Mouse (Mus musculus): ENCODE results near the gene Zfp626. TPM values are rescaled to one million over a fixed set of nuclear protein-coding genes. Genes with fewer than 3 reads are reported as not detected.
"Not testable (repeated sequence)": the region's sequence is repeated elsewhere in the genome, so short reads cannot be mapped to it uniquely, and the experiment has no call there.

The Zfp626 gene
- polyA plus RNA-seq (2015; fragmentation: Nextera tagmentation; extraction: Ambion mirVana), result 0.99 and 1.1 TPM in 2 replicates

DNA sequence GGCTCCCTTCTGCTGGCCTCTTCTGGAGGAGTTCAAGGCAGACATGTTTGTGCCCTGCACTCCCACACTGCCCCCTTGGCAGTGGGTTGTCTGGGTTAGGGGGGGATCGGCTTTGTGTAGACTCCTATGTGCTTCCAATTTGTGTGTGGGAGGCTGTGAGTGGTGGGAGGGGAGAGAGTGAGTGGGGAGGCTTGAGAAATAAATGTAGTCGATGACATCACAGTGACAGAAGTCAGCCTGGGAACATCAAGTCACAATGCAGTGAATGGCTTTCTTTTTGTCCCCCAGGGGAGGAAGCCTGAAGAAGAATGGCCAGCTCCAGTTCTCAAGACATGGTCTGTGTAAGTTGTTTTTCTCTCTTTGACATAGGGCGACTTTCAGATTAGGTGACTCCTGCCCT is at the start of gene Zfp626:
Zfp626 (plus strand) TSS at position 301 of the 400 bp plus-strand sequence.
- H3K9me3 ChIP-seq (replicated peaks); H3K4me3 ChIP-seq; ATAC-seq (replicated peaks; ENCODE audit: insufficient number of reproducible peaks, insufficient read depth, low FRiP score, low read depth); H3K27ac ChIP-seq; H3K9ac ChIP-seq; H3K4me2 ChIP-seq; H3K27me3 ChIP-seq; H3K4me1 ChIP-seq (replicated peaks): not testable (repeated sequence)
- WGBS, result 77% methylated on average over 3 of the region's 3 CpGs
- H3K36me3 ChIP-seq, result peaks cover 28% of the 10 kb centered on the region

DNA sequence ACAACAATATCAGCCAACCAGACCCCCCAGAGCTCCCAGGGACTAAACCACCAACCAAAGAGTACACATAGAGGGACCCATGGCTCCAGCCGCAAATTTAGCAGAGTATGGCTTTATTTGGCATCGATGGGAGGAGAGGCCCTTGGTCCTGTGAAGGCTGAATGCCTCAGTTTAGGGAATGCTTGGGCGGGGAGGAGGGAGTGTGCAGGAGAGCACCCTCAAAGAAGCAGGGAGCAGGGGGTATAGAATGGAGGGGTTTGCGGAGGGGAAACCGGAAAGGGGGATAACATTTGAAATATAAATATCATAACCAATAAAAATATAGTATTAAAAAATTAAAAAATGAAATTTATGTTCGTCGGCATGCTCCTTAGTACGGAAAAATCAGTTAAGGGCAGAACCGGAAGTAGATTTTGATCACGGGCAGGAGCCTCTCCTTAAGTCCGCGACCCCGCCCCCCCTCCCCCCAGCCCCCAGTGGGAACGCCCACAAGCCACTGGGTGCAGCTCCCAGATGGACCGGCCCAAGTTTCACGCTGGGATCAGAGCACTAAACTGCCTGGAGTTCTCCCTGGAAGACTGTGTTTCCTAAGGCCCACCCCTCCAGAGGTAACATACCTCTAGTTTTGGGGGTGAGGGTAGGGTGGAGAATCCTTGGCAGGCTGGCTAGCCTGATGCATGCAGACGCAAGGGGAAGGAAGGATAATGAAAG is 41.7 kb upstream of the Zfp626 start:
- no peaks in the 10 kb centered on the region for H3K9me3 ChIP-seq (replicated peaks)
- H3K9ac ChIP-seq, result no peak overlapping the region
- H3K4me3 ChIP-seq, result peak overlapping the region; percentile 34
- H3K4me1 ChIP-seq (replicated peaks), result peaks cover 3% of the 10 kb centered on the region; the same call in 1 of the 2 replicates
- H3K27ac ChIP-seq, result no peak overlapping the region
- H3K4me2 ChIP-seq, result peak overlapping the region; percentile 59
- 6% methylated on average over 17 of the region's 17 CpGs for WGBS
- H3K27me3 ChIP-seq, result 0 out of 2 replicates have a peak, but pooled peaks cover 5% of the 10 kb centered on the region
- ATAC-seq (replicated peaks; ENCODE audit: insufficient number of reproducible peaks, insufficient read depth, low FRiP score, low read depth), result no peak
- no peaks in the 10 kb centered on the region for H3K36me3 ChIP-seq

DNA sequence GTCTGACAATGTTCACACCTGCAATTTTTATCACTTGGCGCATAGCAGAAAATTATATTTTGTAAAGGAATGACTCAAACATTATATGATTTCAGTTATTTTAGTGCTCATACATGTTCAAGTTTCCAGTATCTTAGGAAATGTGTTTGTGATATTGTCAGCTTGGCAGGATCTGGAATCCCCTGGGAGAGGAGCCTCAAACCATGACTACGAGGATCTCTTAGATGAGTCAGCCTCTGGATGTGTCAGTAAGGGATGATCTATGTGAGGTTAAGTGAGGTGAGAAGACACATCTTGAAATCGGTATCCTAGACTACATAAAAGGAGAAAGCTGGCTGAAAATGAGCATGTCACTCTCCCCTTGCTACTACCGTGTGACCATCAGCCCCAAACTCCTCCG is 17.7 kb upstream of the Zfp626 start:
- Histone ChIP-seq H3K9ac (no peak overlapping the region), H3K27ac (no peak overlapping the region), H3K9me3 (replicated peaks) (peaks cover 10% of the 10 kb centered on the region; the same call in 1 of the 2 replicates), H3K4me2 (no peak overlapping the region), H3K4me1 (replicated peaks) (no peaks in the 10 kb centered on the region), H3K27me3 (no peaks in the 10 kb centered on the region), H3K36me3 (no peaks in the 10 kb centered on the region), H3K4me3 (no peak overlapping the region)
- ATAC-seq (replicated peaks; ENCODE audit: insufficient number of reproducible peaks, insufficient read depth, low FRiP score, low read depth), result no peak
- 75% methylated on average over 5 of the region's 5 CpGs for WGBS

DNA sequence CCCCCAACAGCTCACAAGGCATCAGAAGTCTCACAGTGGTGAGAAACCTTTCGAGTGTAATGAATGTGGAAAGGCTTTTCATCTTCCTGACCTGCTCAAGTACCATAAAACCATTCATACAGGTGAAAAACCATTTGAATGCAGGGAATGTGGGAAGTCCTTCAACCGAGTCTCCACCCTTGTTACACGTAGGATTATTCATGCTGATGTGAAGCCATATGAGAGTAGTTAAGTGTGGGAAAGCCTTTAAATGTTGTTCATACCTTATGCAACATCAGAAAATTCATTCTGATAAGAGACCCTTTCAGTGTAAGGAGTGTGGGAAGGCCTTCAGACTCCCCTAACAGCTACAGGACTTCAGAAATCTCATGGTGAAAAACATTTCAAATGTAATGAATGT is 13.1 kb upstream of the Zfp626 start:
- not testable (repeated sequence) for H3K27me3 ChIP-seq; H3K9ac ChIP-seq; H3K4me3 ChIP-seq; ATAC-seq (replicated peaks; ENCODE audit: insufficient number of reproducible peaks, insufficient read depth, low FRiP score, low read depth); H3K4me2 ChIP-seq; H3K36me3 ChIP-seq; H3K27ac ChIP-seq; H3K9me3 ChIP-seq (replicated peaks); H3K4me1 ChIP-seq (replicated peaks)
- 50% methylated on average over 3 of the region's 3 CpGs for WGBS

DNA sequence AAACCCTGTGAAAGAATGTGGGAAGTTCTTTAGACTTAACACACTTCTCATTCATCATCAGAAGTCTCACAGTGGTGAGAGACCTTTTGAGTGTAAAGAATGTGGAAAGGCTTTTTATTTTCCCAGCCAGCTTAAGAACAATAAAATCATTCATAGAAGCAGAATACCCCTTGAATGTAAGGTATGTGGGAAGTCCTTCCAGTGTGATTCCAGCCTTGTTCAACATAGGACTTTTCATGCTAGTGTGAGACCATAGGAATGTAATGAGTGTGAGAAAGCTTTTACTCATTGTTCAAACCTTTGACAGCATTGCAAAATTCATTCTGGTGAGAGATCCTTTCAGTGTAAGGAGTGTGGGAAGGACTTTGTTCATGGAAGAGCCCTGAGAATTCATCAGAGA is 12.4 kb upstream of the Zfp626 start:
- Histone ChIP-seq H3K4me1 (replicated peaks) (peaks cover 9% of the 10 kb centered on the region; the same call in 1 of the 2 replicates), H3K27ac (no peak overlapping the region), H3K4me2 (no peak overlapping the region), H3K9ac (no peak overlapping the region), H3K36me3 (no peaks in the 10 kb centered on the region), H3K4me3 (no peak overlapping the region), H3K9me3 (replicated peaks) (no peaks in the 10 kb centered on the region), H3K27me3 (no peaks in the 10 kb centered on the region)
- no peak for ATAC-seq (replicated peaks; ENCODE audit: insufficient number of reproducible peaks, insufficient read depth, low FRiP score, low read depth)

DNA sequence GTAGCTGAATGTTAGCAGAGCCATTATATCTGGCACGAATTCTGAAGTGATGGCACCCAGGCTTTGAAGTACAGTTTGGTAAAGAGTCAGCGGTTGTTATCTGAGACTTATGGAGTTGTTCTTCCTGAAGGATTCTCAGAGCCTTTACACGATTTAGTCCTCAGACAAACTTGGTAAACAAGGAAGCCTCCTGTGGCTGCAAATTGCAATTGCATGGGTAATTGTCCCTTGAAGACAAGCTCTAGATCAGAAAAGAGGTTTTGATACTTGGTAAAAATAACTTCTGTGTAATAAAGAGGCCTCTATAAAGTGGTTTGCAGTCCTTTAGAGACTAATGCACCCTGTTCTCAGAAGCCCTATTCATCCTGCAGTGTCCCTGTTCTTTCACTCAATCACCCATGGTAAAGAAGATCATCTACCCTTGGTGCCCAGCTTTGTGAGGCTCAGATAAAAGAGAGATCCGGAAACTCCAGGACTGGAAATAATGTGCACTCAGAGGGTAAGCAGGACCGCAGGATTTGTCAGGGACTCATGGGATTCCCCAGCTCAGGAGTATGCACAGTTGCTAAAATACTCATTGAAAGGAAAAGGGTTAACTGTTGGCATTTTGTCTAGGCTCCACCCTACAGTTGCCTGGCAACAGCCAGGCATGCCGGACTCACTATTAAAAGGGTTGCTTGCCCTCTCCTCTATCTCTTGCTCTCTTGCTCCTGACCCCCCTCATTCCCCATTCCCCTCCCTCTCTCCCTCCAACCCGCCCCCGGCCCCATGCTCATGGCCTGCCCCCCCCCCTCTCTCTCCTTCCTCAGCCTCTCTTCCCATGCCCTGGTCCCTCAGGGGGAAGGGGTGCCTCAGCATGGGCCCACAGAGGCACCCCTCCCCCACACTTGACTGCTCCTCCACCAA is 8.8 kb upstream of the Zfp626 start:
- 0 out of 2 replicates have a peak overlapping the region, but pooled peaks have one; percentile 11 for H3K4me3 ChIP-seq
- H3K4me2 ChIP-seq, result peak overlapping the region; percentile 47
- H3K27ac ChIP-seq, result peak overlapping the region; percentile 6; the same call in 1 of the 2 replicates
- H3K36me3 ChIP-seq, result no peaks in the 10 kb centered on the region
- WGBS, result 27% methylated on average over 8 of the region's 8 CpGs
- no peaks in the 10 kb centered on the region for H3K27me3 ChIP-seq
- ATAC-seq (replicated peaks; ENCODE audit: insufficient number of reproducible peaks, insufficient read depth, low FRiP score, low read depth), result peak; percentile 60; the same call in 1 of the 2 replicates
- H3K9ac ChIP-seq, result no peak overlapping the region
- peaks cover 9% of the 10 kb centered on the region; the same call in 1 of the 2 replicates for H3K4me1 ChIP-seq (replicated peaks)
- no peaks in the 10 kb centered on the region for H3K9me3 ChIP-seq (replicated peaks)

DNA sequence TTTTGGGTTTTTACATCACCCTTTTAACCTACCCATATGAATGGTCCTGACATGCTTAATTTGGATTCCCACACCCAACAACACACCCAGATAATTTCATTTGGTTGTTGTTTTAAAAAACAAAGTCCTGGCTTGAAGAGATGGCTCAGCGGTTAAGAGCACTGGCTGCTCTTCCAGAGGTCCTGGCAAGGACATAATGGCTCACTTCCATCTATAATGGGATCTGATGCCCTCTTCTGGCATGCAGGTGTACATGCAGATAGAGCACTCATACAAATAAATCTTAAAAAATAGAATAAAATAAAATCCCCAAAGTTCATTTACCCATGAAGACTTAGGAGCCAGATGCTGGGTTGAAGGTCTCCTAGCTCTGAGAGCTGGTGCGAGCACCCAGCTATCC is 5.9 kb upstream of the Zfp626 start:
- 53% methylated on average over 2 of the region's 2 CpGs for WGBS
- H3K27me3 ChIP-seq, result no peaks in the 10 kb centered on the region
- no peak overlapping the region for H3K27ac ChIP-seq
- no peaks in the 10 kb centered on the region for H3K36me3 ChIP-seq
- H3K4me2 ChIP-seq, result no peak overlapping the region
- H3K9me3 ChIP-seq (replicated peaks), result no peaks in the 10 kb centered on the region
- H3K4me1 ChIP-seq (replicated peaks), result peaks cover 18% of the 10 kb centered on the region
- no peak for ATAC-seq (replicated peaks; ENCODE audit: insufficient number of reproducible peaks, insufficient read depth, low FRiP score, low read depth)
- no peak overlapping the region for H3K9ac ChIP-seq
- H3K4me3 ChIP-seq, result no peak overlapping the region

DNA sequence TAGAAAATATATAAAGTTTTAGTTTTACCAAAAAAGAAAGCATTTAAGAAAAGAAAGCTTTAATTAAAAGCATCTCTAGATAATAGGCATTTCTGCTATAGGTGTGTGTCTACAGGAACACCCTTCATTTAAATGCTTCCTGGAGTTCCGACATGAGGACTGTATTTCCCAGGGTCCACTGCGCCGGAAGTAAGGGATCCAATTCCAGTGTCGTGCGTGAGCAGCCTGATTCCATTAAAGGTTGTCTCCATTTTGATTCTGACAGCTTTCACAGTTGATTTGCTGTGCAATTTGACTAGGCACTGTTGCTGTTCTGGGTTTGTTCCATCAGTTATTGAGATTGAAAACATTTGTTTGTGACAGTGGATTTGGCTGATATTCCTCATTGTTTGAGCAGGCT is 4.0 kb upstream of the Zfp626 start:
- 71% methylated on average over 5 of the region's 5 CpGs for WGBS
- Histone ChIP-seq H3K4me3 (no peak overlapping the region), H3K27ac (no peak overlapping the region), H3K4me1 (replicated peaks) (peaks cover 17% of the 10 kb centered on the region), H3K9ac (no peak overlapping the region), H3K9me3 (replicated peaks) (no peaks in the 10 kb centered on the region), H3K4me2 (no peak overlapping the region), H3K36me3 (no peaks in the 10 kb centered on the region), H3K27me3 (no peaks in the 10 kb centered on the region)
- no peak for ATAC-seq (replicated peaks; ENCODE audit: insufficient number of reproducible peaks, insufficient read depth, low FRiP score, low read depth)

DNA sequence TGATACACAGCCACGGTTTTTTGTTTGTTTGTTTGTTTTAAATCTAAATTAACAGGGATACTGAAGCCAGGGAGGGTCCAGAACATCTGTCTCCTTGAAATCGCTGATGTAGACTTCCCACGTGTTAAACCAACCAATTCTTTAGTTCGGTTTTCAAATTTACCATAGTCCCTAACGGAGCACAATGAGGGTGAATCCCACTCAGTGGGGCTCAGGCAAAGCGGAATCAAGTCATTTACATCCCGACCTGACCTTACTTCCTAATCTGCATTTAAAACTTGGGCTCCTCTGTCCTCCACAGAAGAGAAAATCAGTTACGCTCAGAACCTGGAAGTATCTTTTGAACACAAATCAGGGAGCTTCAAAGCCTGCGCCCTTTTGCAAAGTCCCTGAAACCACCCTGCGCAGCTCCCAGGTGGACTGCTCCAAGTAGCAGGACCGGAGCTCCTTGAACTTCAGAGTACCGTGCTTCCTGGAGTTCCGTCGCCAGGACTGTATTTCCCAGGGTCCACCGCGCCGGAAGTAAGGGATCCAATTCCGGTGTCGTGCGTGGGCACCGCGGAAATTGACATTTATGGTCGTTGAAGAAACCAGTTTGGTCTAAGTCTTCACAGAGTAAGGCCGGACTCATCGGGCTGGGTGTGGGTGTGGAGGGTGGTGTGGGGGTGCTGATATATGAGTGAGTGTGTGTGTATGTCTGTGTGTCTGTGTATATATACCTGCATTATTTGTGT is 2.5 kb upstream of the Zfp626 start:
- no peaks in the 10 kb centered on the region for H3K9me3 ChIP-seq (replicated peaks)
- peak overlapping the region; percentile 65 for H3K4me2 ChIP-seq
- peak; percentile 83 for ATAC-seq (replicated peaks; ENCODE audit: insufficient number of reproducible peaks, insufficient read depth, low FRiP score, low read depth)
- under 1% methylated on average over 25 of the region's 25 CpGs for WGBS
- H3K4me3 ChIP-seq, result peak overlapping the region; percentile 63
- peaks cover 8% of the 10 kb centered on the region for H3K36me3 ChIP-seq
- peak overlapping the region; percentile 58 for H3K27ac ChIP-seq
- H3K9ac ChIP-seq, result peak overlapping the region; percentile 67
- peaks cover 9% of the 10 kb centered on the region for H3K4me1 ChIP-seq (replicated peaks)
- no peaks in the 10 kb centered on the region for H3K27me3 ChIP-seq

DNA sequence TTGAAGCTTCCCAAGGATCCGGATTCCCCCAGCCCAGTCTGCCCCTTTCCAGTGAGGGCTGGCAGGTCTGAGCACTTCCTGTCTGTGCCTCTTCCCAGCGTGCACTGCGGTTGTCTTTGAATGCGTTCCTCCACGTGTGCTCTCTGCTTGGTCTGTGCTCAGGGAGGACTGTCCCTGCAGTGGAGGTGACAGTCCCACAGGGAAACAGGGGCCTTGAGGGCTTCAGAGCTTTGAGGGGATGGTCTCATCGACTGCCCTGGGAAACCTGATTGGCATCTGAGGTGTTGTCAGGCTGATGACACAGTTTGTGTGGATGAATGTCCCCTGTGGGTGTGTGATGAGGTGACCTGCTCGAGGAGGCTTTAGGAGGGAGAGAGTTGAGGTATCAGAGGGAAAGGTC is 309 bp downstream of the Zfp626 start:
- H3K4me2 ChIP-seq; H3K27ac ChIP-seq; H3K4me3 ChIP-seq; H3K9me3 ChIP-seq (replicated peaks); H3K27me3 ChIP-seq; ATAC-seq (replicated peaks; ENCODE audit: insufficient number of reproducible peaks, insufficient read depth, low FRiP score, low read depth); H3K9ac ChIP-seq; H3K4me1 ChIP-seq (replicated peaks): not testable (repeated sequence)
- peaks cover 32% of the 10 kb centered on the region for H3K36me3 ChIP-seq
- WGBS, result 85% methylated on average over 7 of the region's 7 CpGs

DNA sequence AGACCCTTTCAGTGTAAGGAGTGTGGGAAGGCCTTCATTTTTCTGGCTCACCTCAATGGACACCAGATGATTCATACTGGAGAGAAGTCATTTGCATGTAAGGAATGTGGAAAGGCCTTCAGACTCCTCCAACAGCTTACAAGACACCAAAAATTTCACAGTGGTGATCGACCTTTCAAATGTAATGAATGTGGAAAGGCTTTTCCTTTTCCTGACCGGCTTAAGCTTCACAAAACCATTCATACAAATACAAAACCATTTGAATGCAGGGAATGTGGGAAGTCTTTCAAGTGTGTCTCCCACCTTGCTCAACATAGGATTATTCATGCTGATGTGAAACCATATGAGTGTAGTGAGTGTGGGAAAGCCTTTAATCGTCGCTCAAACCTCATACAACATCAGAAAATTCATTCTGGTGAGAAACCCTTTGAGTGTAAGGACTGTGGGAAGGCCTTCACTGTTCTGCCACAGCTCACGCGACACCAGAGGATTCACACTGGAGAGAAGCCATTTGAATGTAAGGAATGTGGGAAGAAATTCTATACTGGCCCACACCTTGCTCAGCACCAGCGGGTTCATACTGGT is 11.6 kb downstream of the Zfp626 start:
- H3K4me2 ChIP-seq, result no peak overlapping the region
- no peak overlapping the region for H3K27ac ChIP-seq
- H3K9me3 ChIP-seq (replicated peaks), result no peaks in the 10 kb centered on the region
- no peak for ATAC-seq (replicated peaks; ENCODE audit: insufficient number of reproducible peaks, insufficient read depth, low FRiP score, low read depth)
- peaks cover 23% of the 10 kb centered on the region for H3K36me3 ChIP-seq
- H3K4me1 ChIP-seq (replicated peaks), result no peaks in the 10 kb centered on the region
- WGBS, result 90% methylated on average over 7 of the region's 7 CpGs
- no peak overlapping the region for H3K4me3 ChIP-seq
- no peak overlapping the region for H3K9ac ChIP-seq
- H3K27me3 ChIP-seq, result no peaks in the 10 kb centered on the region

Data from heart, embryonic 15.5 days (tissue).